Mouse (Mus musculus): Measurements from ENCODE around the gene Pax3.

DNA sequence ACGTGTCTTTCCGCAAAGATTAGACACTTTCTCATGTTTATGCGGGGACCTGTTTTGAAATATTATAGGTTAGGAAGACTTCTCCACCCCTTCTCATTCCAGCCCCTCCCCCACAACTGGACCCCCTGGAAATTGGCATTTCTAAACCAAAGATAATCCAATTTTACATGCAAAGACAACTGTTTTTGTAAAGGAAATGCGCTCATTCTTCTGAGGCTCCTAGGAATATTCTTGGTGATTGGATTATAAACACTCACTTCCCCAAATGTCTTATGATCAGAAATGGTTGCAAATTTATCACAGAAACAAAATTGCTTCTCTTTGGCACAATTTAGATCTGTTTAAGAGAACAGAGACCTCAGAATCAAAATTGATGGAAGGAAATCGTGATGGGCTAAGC is 14.1 kb upstream of the Pax3 start:
- no peak for TF ChIP-seq TAL1 (IDR thresholded peaks at IDR 0.05; ENCODE audit: low read length)
- TF ChIP-seq GATA1 (IDR thresholded peaks at IDR 0.05; ENCODE audit: low read length), result no peak
